Mouse (Mus musculus): ENCODE results near the gene Gm20521.

Gm20521 gene

GRCm38 (mm10) chr14:54883154-54884021 lies at the start of gene Gm20521, which contains the start of gene Bcl2l2:
Gene Gm20521 (plus strand): TSS chr14:54883441.
Gene Bcl2l2 (plus strand): TSS chr14:54883377.
- peak; percentile 88 for DNase-seq (ENCODE audit: low spot score)

- peak; percentile 86 for DNase-seq (ENCODE audit: low spot score)
Measured at GRCm38 (mm10) chr14:54843461-54843860, 39.8 kb upstream of the Gm20521 start.

DNA sequence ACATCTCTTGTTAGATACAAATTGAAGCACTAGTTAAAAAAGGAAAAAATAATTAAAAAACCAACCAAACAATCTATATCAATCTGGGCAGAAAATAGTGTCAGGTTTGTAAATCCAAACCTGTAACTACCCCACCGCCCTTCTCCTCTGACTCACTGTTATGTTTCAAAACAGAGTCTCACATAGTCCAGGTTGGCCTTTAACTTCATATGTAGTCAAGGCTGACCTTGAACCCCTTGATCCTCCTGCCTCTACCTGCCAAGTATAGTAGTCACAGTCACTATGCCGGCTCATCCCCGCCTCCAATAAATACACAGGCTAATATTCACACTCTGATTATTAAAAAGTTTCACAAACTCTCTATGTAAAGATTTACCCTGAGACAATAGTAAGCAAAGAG lies 27.5 kb upstream of the Gm20521 start:
- no peak for DNase-seq (ENCODE audit: low spot score)

- DNase-seq (ENCODE audit: low spot score) = no peak
Measured at GRCm38 (mm10) chr14:54856703-54857102, 26.5 kb upstream of the Gm20521 start.

- DNase-seq (ENCODE audit: low spot score) = no peak
Measured at GRCm38 (mm10) chr14:54857891-54858290, 25.4 kb upstream of the Gm20521 start.

GRCm38 (mm10) chr14:54860511-54860910 lies 22.7 kb upstream of the Gm20521 start:
- peak; percentile 77 for DNase-seq (ENCODE audit: low spot score)

DNA sequence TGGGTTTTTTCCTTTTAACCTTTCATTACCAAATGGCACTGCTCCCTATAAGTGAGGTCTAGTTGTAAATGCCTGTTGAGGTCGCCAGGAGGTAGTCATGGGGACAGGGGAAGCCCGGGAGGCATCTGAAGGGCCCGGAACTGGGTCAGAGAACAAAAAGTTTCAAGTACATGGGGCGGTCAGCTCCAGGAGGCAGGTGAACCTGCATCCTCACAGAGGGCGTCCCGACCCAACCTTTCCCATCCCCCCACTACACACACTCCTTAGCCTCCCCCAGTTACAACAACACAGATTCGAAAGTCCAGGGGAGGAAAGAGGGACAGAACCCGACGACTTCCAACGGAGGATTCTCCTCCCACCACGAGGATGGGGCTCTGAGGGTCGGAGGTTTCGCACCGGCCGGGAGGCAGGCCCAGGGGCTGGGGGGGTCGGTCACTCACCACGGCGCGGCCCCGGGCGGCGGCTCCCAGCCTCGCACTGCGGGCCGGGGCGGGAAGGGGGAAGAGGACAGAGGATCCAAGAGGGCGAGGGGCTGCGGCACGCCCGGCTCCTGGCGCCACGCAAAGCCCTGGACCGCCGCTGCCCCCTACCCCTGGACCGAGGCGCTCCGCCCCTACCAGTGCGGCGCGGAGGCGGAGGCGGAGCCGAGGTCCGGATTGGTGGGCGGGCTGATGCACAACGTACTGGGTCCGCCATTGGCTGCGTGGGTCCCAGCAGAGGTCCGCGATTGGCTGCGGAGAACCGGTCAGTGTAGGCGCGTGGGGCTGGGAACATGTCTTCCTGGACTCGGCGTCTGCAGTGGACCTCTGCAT lies 19.5 kb upstream of the Gm20521 start:
- DNase-seq (ENCODE audit: low spot score) = peak; percentile 97

GRCm38 (mm10) chr14:54864313-54865036 lies 18.8 kb upstream of the Gm20521 start:
- peak; percentile 37 for DNase-seq (ENCODE audit: low spot score)

DNA sequence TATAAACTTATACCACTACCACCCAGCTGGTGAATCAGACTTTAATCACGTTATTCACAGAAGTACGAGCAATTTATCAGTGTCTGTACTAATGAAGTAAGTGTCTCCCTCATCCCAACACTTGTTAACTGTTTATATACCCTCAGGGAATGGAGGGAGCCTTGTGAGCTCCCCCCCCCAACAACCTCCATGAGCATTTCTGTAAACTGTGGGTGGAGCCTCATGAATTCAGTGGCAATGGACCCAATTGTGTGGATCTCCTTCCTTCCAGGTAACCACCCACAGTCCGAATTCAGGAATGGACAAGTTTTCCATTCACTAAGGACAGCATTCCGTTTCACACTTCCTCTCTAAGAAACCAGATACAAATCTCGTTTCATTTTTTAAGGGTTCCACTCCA lies 17.6 kb upstream of the Gm20521 start:
- DNase-seq (ENCODE audit: low spot score) = no peak

GRCm38 (mm10) chr14:54866268-54866667 lies 17.0 kb upstream of the Gm20521 start:
- no peak for DNase-seq (ENCODE audit: low spot score)

- peak; percentile 31 for DNase-seq (ENCODE audit: low spot score)
Measured at GRCm38 (mm10) chr14:54866936-54867335, 16.3 kb upstream of the Gm20521 start.

DNA sequence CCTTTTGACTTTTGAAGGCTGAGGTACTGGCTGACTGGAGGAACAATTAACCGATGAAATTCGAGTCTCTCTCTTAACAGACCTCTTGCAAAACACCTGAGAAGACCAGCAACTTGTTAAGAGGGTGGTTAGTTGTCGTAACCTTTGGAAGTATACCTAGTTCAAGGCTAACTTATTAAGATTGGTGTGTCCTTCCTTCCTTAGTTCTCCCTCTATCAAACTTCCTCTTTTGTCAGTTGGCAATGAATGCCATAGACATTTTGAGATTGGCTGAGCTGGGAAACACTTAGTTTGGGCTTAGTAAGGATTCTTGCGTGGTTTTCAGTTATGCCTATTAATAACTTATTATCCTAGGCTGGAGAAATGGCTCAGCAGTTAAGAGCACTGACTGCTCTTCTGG lies 15.2 kb upstream of the Gm20521 start:
- no peak for DNase-seq (ENCODE audit: low spot score)

DNA sequence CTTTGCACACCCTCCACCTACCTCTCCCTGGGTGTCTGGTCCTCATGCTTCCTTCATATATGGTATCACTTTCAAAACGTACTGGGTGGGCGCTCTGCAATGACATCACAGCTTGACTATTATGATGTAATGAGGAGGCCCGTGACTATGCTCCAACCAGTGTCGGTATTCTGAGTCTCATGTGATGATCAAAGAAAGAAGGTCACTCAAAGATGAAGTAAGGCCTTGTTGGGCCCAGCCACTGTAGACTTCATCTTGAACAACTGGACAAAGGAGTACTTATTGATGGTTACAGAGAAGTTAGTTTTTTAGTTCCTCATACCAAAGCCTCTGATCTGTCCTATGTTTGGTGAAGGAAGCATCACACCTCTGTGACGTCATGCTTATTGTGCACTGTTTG lies 12.4 kb upstream of the Gm20521 start, which contains the start of gene Homez:
TSS of gene Homez (minus strand) at position 101 of the 400 bp plus-strand sequence.
- DNase-seq (ENCODE audit: low spot score) = no peak

GRCm38 (mm10) chr14:54874165-54874564 lies 9.1 kb upstream of the Gm20521 start:
- no peak for DNase-seq (ENCODE audit: low spot score)

DNA sequence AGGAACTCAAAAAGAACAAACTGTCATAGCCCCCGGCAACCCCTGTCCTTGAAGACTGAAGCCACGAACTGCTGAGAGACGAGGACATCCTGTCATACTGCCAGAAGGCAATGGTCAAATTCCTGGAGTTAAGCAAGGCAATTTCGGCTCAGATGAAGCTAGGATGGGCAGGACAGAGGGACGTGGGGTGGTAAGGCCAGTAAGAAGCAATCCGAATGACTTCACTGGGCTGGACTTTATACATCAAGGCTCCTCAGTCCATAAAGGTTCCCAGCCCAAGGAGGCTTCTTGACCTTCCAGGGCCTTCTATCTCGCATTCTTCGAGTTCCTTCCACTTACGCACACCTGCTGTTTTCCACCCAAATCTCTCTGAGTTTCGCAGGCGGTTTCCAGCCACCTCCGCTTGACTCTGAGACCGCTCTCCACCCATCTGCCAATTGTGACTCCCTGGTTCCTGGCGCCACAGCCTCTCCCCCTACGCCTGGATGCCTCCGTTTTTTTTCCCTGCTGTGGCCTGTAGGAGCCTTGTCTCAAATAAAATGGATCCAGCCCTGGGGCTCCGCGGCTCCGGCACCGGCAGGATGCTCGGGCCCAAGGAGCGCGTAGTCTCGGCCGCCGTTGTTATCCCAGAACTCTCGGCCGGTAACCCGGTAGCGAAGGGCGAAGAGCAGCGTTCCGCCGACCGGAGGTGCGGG lies 7.2 kb upstream of the Gm20521 start:
- peak; percentile 24 for DNase-seq (ENCODE audit: low spot score)

DNA sequence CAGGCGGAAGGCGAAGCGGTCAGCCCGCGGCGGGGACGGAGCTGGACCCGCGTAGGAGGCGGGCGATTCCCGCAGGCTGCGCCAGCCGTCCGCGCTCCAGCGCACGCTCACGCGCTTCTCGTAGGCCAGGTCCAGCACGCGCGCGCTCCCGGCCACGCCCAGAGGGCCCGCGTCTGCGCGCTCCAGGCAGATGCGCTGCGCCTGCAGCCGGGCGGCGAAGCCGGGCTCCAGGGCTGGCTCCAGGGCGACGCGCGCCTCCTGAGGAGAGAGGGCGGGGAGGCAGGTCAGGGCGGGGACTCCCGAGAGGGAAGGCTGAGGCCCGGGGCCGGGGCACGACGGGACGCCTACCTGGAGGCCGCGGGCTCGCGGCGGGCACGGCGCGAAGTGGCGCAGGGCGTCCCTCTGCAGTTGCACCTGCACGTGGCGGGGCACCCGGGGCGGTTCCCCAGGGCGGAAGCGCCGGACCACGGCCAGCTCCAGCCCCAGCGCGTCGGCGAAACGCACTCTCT lies 6.6 kb upstream of the Gm20521 start:
- DNase-seq (ENCODE audit: low spot score) = peak; percentile 91

DNA sequence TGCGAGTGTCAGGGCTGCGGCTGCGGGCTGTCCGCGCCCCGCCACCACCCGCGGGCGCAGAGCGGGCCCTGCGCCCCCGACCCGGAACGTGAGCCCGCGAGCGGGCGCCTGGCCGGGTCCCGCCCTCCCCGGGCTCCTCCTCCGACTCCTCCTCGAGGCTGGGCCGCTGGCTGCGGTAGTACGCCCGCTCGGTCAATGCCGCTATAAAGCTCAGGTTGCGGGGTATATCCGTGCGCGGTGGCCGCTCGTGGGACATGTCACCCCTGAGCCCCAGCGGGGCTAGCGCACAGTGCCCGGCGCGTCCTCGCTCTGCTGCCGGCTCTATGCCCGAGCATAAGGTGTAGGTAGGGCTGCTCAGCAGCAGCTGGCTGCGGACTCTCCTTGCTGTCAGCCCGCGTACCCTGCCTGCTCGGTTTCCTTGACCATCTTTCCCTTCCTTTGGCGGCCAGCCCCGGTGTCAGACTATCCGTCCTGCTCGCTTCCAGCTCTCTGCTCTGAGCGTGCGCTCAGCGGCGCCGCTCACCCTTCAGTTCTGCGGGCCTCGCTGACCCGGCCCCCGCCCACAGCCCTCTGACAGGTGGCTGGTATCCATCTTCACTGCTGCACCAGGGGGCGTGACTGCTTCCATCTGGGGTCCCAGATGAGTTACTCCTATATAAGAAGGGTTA lies 6.1 kb upstream of the Gm20521 start, which contains the start of gene Ppp1r3e:
TSS of gene Ppp1r3e (minus strand) at position 503 of the 668 bp plus-strand sequence.
- peak; percentile 65 for DNase-seq (ENCODE audit: low spot score)

DNA sequence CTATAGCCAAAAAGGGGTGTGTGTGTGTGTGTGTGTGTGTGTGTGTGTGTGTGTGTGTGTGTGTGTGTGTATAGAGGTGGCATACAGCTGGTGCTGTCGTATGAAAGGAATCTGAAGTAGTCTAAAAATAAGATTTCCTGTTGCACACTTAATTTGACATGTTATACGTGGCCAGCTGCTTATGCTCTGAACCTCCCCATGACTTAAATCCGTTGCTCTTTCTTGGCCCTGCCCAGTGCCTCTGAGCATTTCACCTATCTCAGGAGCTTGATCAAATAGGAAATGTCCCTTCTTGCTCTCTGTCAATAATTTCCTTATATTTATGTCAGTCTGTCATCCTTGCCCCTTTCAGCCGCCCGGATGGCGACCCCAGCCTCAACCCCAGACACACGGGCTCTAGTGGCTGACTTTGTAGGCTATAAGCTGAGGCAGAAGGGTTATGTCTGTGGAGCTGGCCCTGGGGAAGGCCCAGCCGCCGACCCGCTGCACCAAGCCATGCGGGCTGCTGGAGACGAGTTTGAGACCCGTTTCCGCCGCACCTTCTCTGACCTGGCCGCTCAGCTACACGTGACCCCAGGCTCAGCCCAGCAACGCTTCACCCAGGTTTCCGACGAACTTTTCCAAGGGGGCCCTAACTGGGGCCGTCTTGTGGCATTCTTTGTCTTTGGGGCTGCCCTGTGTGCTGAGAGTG lies 926 bp downstream of the Gm20521 start:
- no peak for DNase-seq (ENCODE audit: low spot score)

- DNase-seq (ENCODE audit: low spot score) = no peak
Measured at GRCm38 (mm10) chr14:54885309-54885708, 2.1 kb downstream of the Gm20521 start.

DNA sequence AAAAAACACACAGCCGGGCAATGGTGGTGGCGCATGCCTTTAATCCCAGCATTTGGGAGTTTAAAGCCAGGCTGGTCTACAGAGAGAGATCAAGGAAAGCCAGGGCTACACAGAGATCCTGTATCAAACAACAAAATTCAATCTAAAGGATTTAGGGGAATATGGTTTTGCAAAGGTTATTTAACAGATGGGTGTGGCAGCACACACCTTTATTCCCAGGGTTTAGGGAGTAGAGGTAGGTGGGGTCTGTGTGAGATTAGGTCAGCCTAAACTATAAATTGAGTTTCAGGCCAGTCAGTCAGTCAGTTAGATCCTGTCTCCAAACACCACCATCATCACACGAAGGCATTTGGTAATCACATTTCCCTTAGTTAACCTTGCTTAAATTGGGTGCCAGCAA lies 9.0 kb downstream of the Gm20521 start, which contains the start of gene Pabpn1:
TSS of gene Pabpn1 (plus strand) at position 301 of the 400 bp plus-strand sequence.
- no peak for DNase-seq (ENCODE audit: low spot score)
